Mouse (Mus musculus) right cerebral cortex, postnatal 25 days (tissue): ENCODE results near the gene Il5ra.

ENCODE experiments used
- DNase-seq: peaks from one replicate; pipeline ENCODE4 v3.0.0; 2022

The Il5ra gene

DNA sequence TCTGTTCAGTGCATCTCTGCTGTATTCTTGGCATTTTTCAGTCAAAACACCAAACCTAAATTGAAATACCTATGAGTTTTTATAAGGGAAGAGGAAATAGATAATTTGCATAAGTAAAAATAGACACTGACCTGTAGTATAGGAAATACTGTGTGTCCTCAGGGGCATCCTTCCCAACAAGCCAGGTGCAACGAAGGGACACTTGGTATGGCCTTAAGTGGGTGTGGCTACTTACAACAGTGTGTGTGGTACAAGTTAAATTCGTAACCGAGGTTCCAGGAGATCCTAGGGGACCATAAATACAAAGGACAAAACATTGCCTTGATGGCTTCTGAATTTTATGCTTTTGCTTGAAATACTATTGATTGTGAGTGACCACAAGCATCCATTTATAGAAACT, 10.6 kb downstream of the Il5ra start:
- no peak for DNase-seq

DNA sequence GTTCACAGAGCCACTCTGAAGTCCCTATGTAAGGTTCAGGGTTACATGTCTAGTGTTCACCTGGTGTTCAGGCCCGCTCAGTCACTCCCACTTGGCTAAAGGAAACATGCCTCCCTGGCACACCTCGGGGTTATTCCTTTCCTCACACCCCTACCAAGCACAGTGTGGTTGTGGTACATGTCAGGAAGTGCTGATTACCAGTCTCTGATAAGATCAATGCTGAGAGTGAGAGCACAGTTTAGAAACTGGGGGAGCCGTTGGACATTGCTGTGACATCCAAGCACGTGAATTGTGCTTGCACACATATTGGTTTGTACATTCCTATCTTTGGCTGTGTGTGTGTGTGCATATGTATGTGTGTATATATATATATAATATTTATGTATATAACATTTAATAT, 16.3 kb downstream of the Il5ra start:
- DNase-seq, result no peak

DNA sequence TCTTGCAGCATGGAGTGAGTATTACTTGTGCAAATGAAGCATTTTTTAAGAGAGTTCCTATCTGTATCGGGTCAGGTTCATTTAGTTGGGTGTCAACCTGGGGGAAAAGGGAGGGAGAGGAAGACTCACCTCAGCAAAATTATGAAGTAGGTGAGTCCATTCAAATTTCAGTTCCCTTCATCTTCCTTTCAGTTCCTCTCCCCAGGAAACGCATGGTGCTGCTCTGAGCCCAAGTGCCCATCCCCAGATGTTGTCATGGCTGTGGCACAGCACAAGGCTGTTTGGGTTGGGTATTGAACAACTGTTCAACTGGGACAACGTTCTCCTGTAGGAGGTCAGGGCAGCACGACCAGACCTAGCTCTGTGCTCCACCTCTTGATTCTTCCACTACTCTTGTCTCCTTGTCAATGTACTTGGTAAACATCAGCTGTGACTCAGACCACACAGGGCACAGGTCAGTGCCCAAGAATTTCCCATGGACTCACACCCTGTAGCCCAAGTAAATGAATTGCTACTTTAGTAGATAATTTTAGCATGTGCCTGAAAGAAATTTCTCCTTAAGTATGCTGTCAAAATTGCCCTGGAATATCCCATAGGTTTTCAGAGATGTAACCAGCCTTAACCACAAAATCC, 19.0 kb downstream of the Il5ra start:
- no peak for DNase-seq

DNA sequence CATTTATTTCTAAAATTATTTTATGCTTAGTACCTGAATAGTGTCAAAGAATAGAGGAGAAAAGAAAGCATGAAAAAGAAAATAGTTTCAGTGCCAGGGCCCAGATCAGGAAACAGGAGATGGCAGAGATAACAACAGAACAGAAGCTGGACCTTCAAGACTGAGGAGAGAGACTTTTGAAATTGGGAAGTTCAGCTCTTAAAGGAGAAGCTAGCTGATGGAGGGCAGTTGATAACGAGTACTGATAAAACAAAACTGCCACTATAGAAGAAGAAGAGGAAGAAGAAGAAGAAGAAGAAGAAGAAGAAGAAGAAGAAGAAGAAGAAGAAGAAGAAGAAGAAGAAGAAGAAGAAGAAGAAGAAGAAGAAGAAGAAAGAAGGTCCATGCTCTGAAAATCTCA, 21.1 kb downstream of the Il5ra start:
- DNase-seq, result no peak

DNA sequence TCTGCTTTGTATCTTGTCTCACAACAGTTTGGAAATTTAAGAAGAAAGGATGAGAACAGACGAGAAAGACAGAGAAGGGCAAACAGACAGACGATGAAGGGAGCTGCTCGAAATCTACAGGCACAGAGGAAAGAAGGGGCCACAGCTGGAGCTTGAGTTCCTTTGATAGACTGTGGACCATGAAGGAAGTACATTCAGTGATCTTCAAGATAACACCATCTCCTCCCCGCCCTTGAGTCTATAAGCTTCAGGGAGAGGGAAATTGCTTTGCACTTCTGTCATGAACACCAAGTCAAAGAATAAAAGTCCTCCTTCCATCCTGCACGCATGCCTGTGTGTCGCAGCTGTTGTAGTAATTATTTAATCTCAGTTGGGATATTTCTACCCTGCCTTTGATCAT, 22.8 kb downstream of the Il5ra start:
- no peak for DNase-seq

DNA sequence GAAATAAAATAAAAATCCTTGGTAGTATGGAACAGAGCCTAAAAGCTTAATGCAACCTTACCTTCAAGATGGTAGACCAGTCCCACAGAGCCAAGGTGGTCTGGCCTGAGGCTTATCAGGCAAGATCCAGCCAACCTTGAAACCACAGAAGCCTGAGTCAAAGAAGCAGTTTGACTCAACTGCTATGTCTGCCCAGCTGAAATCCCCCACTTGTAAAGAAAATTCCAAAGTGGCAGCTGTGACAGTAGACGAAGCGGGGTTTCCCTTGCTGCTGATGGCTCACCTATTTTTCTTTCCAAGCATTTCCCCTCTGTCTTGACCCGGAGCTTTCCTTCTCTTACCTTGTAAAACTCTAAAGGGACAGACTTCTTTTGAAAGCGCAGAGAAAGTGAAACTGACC, 23.2 kb downstream of the Il5ra start:
- DNase-seq, result no peak

DNA sequence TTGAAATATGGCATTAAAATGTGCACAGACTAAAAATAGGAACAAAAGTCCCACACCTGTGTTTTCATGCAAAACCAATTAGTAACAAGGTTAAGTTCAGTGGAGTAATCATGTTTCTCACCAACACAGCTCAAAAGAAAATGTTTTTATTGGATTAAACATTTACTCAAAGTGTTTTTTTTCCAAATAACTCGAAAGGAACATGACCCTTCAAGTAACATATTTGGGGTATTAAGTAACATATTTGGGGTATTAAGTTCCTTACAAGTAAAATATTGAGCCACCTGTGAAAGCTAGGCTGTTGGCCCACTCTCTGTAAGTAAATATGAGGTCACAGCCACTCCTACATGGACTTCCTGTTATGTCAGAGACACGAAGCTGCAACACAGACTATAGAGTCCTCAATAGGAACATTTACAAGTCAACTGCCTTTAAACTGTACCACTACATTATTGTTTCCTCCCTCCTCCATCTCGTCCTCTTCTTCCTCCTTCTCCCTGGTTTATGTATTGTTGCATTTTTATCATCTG, 43.3 kb downstream of the Il5ra start:
- DNase-seq, result no peak

DNA sequence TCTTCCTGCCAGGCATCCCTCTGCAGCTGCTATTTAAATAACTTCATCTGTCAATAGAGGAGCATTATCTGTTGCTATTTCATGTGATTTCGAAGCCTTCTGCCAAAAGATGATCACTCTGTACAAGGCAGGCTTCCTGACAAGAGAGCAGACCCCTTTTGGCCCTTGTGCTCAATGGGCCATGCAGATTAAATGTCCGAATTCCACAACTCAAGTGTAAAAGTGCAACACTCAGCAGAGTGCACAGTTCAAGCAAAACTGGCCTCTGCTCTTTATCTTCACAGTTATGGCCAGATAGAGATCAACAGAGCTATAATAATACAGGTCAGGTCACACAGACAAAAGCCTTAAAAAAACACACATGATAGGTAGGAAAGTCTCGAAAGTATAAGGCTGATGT, 46.9 kb downstream of the Il5ra start:
- DNase-seq, result no peak

DNA sequence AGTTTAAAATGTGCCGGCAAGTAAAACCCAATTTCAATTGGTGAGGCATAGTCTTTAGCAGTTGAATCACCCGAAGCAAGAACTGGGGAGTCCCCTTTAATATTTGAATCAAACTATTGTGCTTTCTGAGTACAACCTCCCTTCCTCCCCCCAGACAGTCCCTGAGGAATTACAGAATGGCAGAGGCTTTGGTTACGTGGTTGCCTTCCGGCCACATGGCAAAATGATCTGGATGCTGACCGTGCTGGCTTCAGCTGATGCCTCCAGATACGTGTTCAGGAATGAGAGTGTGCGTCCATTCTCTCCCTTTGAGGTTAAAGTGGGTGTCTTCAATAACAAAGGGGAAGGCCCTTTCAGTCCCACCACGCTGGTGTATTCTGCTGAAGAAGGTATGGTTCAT, 73.3 kb downstream of the Il5ra start:
- DNase-seq, result no peak

DNA sequence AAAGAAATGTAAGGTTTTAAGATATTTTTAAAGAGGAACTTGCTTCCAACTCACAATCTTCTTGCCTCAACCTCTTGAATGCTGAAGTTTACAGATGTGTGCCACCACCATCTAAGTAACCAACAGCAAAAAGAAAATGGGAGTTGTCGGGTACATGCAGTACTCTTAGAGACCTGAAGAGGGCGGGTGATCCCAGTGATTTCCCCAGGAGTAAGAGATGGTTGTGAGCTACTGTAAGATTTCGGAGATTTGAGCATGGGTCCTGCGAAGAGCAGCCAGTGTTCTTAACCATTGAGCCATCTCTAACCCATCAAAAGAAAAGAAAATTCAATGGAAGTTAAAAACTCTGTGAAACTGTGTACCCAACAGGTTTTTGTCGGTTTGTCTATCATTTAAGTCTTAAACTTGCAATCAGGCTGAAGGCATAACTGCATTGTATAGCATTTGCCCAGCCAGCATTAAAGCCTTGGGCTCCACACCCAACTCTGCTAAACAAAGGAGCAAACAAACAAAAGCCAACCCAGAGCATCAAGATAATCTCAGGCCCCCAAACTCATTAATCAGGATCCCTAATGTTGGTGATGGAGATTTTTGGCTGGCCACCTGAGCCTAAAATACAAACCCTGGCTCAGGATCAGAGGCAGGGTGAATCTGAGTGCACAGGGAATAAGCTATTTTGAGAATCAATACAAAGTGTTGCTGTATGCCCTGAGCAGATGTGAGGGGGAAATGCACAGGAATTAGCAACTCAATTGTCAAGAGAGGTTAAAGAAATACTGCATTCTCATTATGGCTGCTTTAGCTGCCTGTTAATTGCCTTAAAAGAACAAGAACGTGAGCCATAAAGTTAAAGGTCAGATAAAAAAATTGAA, 84.8 kb downstream of the Il5ra start:
- no peak for DNase-seq
